Mouse (Mus musculus): ENCODE measurements around the gene Rtbdn.

The Rtbdn gene

GRCm38 (mm10) chr8:84976763-84977434, 30.1 kb downstream of the Rtbdn start:
- POLR2A ChIA-PET, result interaction anchor here (0.6 to 30.0 kb wide), 113 partner anchors 4 to 910 kb away, joined by 3 to 992 read pairs (median 9); partner anchors contain the start of genes Hook2 (in 4 of the 4), Asna1 (in 3 of the 4), Calr (in 3 of the 4) and Dhps (in 3 of the 4)

GRCm38 (mm10) chr8:84977435-84978247, 30.9 kb downstream of the Rtbdn start:
- ChIA-PET POLR2A (interaction anchor here (0.6 to 30.0 kb wide), 85 partner anchors 5 to 1392 kb away, joined by 3 to 992 read pairs (median 9); partner anchors contain the start of genes Dhps (in 4 of the 4), Asna1 (in 3 of the 4), Hook2 (in 3 of the 4) and Tnpo2 (in 3 of the 4)), CTCF (interaction anchor here (0.5 to 10.4 kb wide), 20 partner anchors 10 to 162 kb away, joined by 3 to 250 read pairs (median 6); partner anchors contain the start of gene Hook2 (in 2 of the 4))

More at GRCm38 (mm10) chr8:84976763-84977434, 30.1 kb downstream of the Rtbdn start:
- CTCF ChIA-PET, result interaction anchor here (0.5 to 10.4 kb wide), 38 partner anchors 8 to 506 kb away, joined by 3 to 250 read pairs (median 7); partner anchors contain the start of genes Hook2 (in 3 of the 4), Nacc1 (in 1 of the 4), Tnpo2 (in 1 of the 4) and Trir (in 1 of the 4)

DNA sequence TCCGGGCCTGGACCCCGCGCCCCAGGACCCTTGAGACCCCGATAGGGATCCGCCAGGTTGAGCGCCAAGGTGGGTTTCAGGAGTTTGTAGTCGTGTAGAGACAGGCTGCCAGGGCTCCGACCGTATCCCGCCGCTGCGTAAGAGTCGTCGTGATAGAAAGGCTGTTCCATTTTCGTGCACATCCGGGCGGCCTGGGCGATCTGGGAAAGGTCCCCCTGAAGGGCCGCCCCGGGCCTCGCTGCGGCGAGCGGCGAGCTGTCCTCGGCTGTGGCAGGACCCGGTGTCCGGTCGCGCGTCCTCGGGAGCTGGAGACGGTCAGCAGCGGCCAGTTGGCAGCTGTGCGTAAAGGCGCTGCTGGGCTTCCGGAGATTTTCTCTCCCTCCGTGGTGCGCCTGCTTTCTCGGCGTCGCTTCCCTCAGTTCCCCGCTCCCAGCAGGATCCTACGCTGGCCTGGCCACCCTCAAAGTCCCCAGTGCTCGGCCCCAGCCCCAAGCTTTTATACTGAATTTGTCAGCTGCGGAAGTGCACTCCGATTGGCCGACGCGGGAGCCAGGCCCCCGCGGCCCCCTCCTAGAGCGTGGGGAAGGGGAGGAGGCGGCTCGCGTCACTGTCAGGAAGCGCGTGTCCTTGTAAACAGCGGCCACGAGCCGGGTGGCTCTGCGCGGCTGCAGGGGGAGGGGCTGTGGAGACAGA, 31.6 kb downstream of the Rtbdn start, which contains the start of gene Junb:
Gene Junb (minus strand): TSS at position 471 of the 693 bp plus-strand sequence.
- CTCF ChIA-PET, result interaction anchor here (0.6 to 10.4 kb wide), 16 partner anchors 9 to 1104 kb away, joined by 3 to 250 read pairs (median 6); partner anchors contain the start of genes Hook2 (in 2 of the 4) and Tnpo2 (in 1 of the 4)
- POLR2A ChIA-PET, result interaction anchor here (0.5 to 30.0 kb wide), 67 partner anchors 6 to 1392 kb away, joined by 3 to 992 read pairs (median 9); partner anchors contain the start of genes Dhps (in 4 of the 4), Asna1 (in 3 of the 4), Calr (in 3 of the 4) and Gm49661 (in 3 of the 4)

GRCm38 (mm10) chr8:84979599-84980421, 33.0 kb downstream of the Rtbdn start:
- CTCF ChIA-PET, result interaction anchor here in 3 of 4 experiments (0.7 to 10.4 kb wide), 10 partner anchors 8 to 96 kb away, joined by 3 to 250 read pairs (median 6); partner anchors contain the start of genes Hook2 (in 2 of the 3) and Tnpo2 (in 1 of the 3)
- POLR2A ChIA-PET, result interaction anchor here (0.6 to 30.0 kb wide), 47 partner anchors 6 to 568 kb away, joined by 3 to 992 read pairs (median 9); partner anchors contain the start of genes Asna1 (in 3 of the 4), Dhps (in 3 of the 4), Gm49661 (in 3 of the 4) and Hook2 (in 3 of the 4)

GRCm38 (mm10) chr8:84980622-84981358, 34.0 kb downstream of the Rtbdn start:
- ChIA-PET CTCF (interaction anchor here in 3 of 4 experiments (0.7 to 10.4 kb wide), 8 partner anchors 7 to 78 kb away, joined by 3 to 250 read pairs (median 6); partner anchors contain the start of genes Hook2 (in 2 of the 3), Dnase2a (in 1 of the 3) and Tnpo2 (in 1 of the 3)), POLR2A (interaction anchor here (0.6 to 30.0 kb wide), 42 partner anchors 5 to 1094 kb away, joined by 3 to 992 read pairs (median 7); partner anchors contain the start of genes Dhps (in 3 of the 4), Hook2 (in 3 of the 4), Asna1 (in 2 of the 4) and Gm49661 (in 2 of the 4))

GRCm38 (mm10) chr8:84981644-84982498, 35.1 kb downstream of the Rtbdn start:
- ChIA-PET CTCF (interaction anchor here in 2 of 4 experiments (10.2 to 10.4 kb wide), 2 partner anchors 6 to 7 kb away, joined by 176 to 250 read pairs; partner anchors contain the start of gene Hook2 (in 2 of the 2)), POLR2A (interaction anchor here in 3 of 4 experiments (0.5 to 30.0 kb wide), 20 partner anchors 4 to 1095 kb away, joined by 3 to 992 read pairs (median 18); partner anchors contain the start of genes Hook2 (in 3 of the 3), Asna1 (in 2 of the 3), Dhps (in 2 of the 3) and Gm49661 (in 2 of the 3))

DNA sequence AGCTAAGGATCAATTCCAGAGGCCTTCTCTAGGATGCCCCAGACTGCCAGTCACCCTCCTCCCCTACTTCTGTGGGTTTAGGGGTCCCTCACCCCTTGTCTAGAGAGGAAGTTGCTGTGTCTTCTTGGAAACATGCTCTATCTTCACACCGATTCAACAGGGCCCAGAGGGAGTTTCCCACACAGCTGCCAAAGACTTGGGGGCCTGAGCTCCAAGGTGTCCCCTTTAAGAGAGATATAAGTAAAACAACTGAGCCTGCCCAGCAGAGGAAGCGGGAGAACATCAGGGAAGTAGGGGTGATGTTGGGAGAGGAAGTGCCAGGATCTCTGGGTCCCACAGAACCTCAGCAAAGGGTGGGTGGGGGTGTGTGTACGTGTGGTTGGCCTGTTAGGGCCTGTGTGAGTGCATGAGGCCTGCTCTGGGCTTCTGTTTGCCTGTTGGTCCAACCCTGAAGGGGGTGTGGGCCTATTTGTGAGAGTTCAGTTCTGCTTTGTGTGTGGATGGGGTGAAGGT, 35.8 kb downstream of the Rtbdn start:
- CTCF ChIA-PET, result no interaction called here
- POLR2A ChIA-PET, result interaction anchor here in 3 of 4 experiments (0.5 to 30.0 kb wide), 11 partner anchors 3 to 290 kb away, joined by 3 to 992 read pairs (median 114); partner anchors contain the start of genes Gm49661 (in 2 of the 3), Junb (in 2 of the 3), Prdx2 (in 2 of the 3) and Rnaseh2a (in 2 of the 3)

- ChIA-PET CTCF (interaction anchor here (0.6 to 6.5 kb wide), 8 partner anchors 8 to 56 kb away, joined by 3 to 176 read pairs (median 4); partner anchors contain the start of gene Junb (in 1 of the 4)), POLR2A (interaction anchor here in 3 of 4 experiments (0.6 to 30.0 kb wide), 24 partner anchors 1 to 778 kb away, joined by 3 to 992 read pairs (median 5); partner anchors contain the start of genes Junb (in 3 of the 3), Dhps (in 2 of the 3), Gm49661 (in 2 of the 3) and Prdx2 (in 2 of the 3))
Measured at GRCm38 (mm10) chr8:84984294-84985048, 37.7 kb downstream of the Rtbdn start.

- CTCF ChIA-PET, result interaction anchor here (0.7 to 6.5 kb wide), 12 partner anchors 8 to 57 kb away, joined by 3 to 176 read pairs (median 4); partner anchors contain the start of gene Junb (in 1 of the 4)
Measured at GRCm38 (mm10) chr8:84985049-84985683, 38.4 kb downstream of the Rtbdn start.

DNA sequence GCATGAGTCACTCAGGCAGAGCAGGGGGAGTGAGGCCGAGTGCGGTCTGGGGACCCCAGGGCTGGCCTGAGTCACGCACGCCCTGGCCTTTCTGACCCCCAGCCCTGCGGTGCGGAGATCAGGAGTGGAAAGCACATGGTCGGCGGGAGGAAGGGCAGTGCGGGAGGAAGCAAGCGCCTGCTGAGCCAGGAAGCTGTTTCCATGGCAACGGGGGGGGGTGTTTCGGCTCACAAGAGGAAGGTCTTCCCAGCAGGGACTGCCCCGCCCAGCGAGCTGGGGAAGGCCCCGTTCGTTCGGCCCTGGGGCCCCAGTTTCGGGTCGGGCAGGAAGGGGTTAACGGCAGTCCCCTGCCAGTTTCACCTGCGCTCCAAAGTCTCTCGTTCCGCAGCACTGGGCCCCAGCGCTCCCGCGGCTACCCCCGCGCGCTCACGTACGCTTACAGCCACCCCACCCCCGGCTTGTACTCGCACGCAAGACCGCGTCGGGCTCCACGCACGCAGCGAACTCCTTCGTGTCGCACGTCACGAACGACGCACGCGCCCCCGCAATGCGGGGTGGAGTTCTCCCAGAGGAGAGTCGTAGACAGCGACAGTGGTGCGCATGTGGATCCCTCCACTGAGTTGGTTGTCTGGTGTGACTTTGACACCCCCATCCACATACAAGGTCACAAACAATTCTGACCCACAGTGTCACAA, 39.0 kb downstream of the Rtbdn start:
- ChIA-PET POLR2A (interaction anchor here (0.7 to 30.0 kb wide), 33 partner anchors 0 to 487 kb away, joined by 3 to 992 read pairs (median 5); partner anchors contain the start of genes Junb (in 3 of the 4), Tnpo2 (in 3 of the 4), Dhps (in 2 of the 4) and Gm49661 (in 2 of the 4)), CTCF (interaction anchor here (0.6 to 6.5 kb wide), 10 partner anchors 9 to 211 kb away, joined by 3 to 176 read pairs (median 7); partner anchors contain the start of gene Junb (in 1 of the 4))

More at GRCm38 (mm10) chr8:84985049-84985683, 38.4 kb downstream of the Rtbdn start:
- POLR2A ChIA-PET, result interaction anchor here (0.5 to 30.0 kb wide), 32 partner anchors 0 to 488 kb away, joined by 3 to 992 read pairs (median 5); partner anchors contain the start of genes Junb (in 3 of the 4), Asna1 (in 2 of the 4), Dhps (in 2 of the 4) and Gm49661 (in 2 of the 4)

- POLR2A ChIA-PET, result interaction anchor here (0.7 to 30.0 kb wide), 31 partner anchors 1 to 486 kb away, joined by 3 to 992 read pairs (median 6); partner anchors contain the start of genes Junb (in 3 of the 4), Tnpo2 (in 3 of the 4), Dhps (in 2 of the 4) and Gm49661 (in 2 of the 4)
- CTCF ChIA-PET, result interaction anchor here (0.6 to 6.5 kb wide), 10 partner anchors 10 to 212 kb away, joined by 3 to 250 read pairs (median 19); partner anchors contain the start of gene Junb (in 2 of the 4)
Measured at GRCm38 (mm10) chr8:84986379-84986945, 39.7 kb downstream of the Rtbdn start.

Measured in embryonic stem cell, embryonic (primary cell).